Mouse (Mus musculus) E14TG2a.4 (cell line): ENCODE data around the gene Prx.

Source experiments
- CTCF ChIP-seq: conservative IDR thresholded peaks from 2 replicates; pipeline ENCODE4 v1.5.1; 2014; ENCODE audit warnings: low read length
- NANOG ChIP-seq: IDR thresholded peaks from 2 replicates; pipeline ENCODE4 v1.6.1; 2014; ENCODE audit warnings: borderline replicate concordance, low read length, mixed read lengths
- POU5F1 ChIP-seq: IDR thresholded peaks from 2 replicates; pipeline ENCODE4 v1.6.1; 2014; ENCODE audit warnings: low read length, borderline replicate concordance

DNA sequence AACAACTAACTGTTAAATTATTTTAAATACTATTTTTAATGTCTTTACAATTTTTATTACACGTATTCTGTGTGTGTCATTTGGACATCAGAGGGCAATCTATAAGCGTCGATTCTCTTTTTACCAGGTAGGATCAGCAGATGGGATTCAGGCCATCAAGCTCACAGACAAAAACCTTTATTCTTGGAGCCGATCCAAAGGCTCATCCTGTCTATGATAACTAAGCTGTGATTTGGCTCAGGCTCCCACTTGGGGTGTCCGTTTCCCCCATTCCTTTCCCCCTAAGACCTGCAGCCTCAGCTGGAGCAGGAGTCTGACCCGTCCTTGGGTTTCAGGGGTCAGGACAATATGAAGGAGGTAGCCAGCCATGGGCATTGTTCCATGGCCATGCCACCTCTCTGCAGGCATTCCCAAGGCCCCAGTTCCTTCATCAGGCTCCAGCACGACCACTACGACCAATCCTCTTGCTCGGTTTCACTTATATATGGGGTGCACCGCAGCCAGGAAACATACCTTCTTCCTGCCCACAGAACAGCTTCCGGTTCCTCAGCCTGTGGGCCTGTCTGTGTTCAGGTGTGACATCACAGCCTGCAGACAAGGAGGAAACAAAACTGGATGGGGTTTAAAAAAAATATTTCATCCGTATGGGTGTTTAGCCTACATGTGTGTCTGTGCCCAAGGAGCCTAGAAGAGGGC is 45.7 kb downstream of the Prx start:
- TF ChIP-seq CTCF (no peak), NANOG (no peak), POU5F1 (no peak)
